Mouse (Mus musculus) lung, postnatal 10 days (tissue): Measurements from ENCODE around the gene Creg2.
"Not testable (repeated sequence)": the region's sequence is repeated elsewhere in the genome, so short reads cannot be mapped to it uniquely, and the experiment has no call there.

Experiments
- DNase-seq: peaks from one replicate; pipeline ENCODE4 v3.0.0; 2021

Gene Creg2

DNA sequence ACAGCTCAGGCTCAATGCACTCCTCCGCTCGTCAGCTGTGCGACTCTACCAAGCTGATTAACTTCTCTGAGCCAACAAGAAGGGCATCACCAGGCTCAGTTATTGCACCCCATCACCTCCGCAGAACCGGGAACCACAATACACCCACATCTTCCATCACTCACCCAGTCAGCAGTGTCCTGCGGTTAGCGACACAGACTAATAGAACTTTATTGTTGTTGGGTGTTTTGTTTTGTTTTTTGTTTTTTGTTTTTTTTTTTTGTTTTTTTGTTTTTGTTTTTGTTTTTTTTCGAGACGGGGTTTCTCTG lies at the start of gene Creg2:
Creg2 (minus strand) TSS at position 234 of the 308 bp plus-strand sequence.
- DNase-seq: no peak

DNA sequence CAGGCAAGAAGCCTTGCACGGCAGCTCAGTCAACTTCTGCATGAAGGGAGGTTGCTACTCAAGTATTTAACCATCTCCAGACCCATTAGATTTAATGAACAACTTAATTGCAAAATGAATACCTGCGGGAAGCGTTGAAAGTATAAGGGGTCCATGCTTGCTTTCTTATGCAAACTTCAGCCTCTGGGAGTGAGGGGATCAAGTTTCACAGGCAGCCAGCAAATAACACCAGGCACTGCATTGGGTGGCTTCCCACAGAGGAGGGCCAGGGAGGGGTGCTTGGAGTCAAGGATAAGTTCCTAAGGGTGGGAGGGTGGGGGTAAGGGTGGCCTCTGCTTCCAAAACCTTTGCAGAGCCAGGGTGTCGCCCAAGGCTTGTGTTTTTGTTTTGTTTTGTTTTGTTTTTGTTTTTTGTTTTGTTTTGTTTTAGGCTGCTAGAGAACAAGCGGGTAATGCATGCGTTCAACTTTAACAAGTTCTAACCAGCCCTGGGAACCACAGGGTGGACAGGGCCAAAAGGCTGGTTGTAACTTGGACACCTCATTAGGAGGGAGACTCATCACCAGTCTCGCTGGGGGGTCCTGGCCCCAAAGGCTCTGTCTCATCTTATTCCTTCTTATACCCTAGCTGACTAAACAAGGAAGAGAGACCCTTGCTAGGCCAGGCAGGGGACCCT lies 49.5 kb upstream of the Creg2 start:
- no peak for DNase-seq

DNA sequence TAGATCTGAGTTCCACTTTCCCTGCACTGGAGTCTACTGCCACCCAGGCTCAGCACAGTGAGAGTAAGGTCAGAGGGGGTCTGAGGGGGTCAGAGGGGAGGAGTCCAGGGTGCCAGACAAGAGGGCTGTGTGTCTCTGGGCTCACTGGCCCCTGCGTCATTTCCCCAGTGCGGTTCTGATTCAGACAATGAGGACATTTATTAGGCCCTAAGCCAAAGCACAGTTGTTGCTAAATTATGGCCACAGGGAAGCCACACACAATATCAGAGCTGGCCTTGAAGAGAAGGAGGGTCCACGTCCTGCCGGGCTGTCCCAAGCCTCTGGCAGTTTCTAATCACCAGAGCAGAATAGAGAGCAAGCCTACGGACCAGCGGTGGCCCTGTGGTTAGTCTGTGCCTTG lies 47.2 kb upstream of the Creg2 start:
- peak; percentile 74 for DNase-seq

DNA sequence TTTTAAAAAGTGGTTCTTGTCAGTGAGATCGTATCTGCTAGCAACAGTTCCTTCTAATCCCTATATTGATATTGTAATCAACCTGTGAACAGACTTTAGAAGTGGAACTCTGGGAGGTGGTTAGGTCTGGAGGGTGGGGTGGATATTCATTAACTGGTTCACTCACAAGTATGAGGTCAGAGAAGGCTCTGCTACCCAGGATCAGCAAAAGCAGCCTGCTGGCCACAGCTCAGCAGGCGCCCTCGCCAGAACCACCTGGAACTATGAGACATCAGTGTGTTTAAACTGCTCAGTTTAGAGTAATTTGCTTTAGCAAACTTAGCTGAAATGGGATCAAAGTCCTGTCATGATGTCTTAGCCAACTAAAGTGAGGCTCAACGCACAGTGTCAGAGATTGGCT lies 43.9 kb upstream of the Creg2 start:
- DNase-seq: no peak

DNA sequence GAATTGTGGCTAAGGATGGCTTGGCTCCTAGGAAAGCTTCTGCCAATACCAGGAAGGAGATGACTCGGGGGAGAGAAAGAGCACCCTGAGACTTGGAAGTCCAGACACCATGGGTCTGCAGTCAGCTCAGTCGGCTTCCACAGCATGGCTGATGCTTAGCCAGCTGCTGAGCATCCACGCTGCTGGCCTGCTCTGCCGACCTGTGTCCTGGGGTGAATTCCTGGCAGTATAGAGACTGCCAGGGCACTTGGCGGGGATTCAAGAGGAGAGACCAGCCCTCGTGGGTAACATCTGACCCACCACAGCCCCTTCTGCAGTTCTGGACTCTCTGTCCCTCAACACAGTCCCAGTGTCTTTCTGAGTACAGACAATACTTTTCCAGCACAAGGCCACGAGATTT lies 43.5 kb upstream of the Creg2 start:
- no peak for DNase-seq

DNA sequence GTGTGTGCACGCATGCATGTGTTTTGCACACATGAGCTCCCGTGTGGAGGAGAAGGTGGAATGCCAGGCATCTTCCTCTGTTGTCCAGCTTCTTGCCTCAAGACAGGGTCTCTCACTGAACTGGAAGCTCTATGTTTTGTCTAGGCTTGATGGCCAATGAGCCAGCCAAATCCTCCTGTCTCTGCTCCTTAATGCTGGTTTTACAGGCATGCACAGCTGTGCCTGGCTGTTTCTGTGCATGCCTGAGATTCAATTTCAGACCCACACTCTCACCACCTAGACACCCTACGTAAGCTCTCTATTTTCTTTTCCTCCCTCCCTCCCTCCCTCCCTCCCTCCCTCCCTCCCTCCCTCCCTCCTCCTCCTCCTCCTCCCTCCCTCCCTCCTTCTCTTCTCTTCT lies 40.7 kb upstream of the Creg2 start:
- DNase-seq: no peak

DNA sequence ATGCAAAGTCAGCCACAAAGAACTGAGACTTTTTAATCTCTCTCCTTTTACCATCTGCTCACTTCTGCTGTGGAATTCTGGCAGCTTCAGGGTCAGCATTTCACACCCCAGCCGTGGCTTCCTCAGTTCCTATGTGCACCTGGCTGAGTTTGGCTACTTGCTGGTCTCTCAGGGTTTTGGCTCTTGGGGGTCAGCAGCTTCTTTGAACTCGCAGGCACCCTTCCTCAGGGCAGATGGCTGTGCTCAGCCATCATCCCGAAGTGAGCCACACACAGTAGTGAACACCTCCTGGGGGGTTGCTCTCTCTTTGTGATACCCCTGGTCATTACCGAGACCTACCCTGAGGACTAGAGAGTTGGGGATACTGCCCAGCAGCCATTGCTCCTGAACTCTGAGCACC lies 39.8 kb upstream of the Creg2 start:
- no peak for DNase-seq

DNA sequence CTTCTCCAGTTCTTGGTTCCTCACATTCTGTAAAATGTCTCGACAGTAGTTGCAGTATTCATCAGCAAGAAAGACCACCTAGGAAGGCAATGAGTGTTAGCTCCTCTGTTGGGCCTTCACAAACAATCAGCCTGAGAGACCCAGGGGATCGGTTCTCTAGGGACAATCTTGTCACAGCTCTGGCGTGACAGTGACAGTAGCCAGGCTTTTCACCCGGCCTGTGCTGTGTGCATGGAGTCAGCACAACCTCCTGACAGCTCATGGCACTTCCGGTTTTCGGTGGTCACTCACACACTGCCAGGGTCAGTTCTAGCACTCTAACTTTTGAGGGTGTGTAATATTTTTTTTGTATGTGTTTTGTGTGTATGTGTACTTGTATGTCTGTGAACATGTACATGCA lies 37.3 kb upstream of the Creg2 start:
- no peak for DNase-seq

DNA sequence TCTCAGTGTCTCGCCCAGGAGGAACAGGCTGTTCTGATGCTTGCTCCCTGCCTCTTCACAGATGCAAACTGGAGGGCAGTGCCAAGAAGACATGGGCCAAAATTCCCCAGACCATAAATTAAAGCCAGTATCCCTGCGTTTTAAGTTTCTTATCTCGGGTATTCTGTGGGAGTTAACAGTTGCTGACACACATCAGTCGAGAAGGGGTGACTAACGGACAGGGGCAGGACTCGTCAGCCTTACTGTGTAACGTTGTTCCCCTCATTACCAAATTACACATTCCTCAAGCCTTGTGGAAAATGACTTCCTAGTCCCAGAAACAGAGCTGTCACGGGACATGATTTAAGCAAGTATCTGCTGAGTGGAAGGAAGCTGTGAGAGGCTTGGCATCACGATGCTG lies 36.0 kb upstream of the Creg2 start:
- no peak for DNase-seq

DNA sequence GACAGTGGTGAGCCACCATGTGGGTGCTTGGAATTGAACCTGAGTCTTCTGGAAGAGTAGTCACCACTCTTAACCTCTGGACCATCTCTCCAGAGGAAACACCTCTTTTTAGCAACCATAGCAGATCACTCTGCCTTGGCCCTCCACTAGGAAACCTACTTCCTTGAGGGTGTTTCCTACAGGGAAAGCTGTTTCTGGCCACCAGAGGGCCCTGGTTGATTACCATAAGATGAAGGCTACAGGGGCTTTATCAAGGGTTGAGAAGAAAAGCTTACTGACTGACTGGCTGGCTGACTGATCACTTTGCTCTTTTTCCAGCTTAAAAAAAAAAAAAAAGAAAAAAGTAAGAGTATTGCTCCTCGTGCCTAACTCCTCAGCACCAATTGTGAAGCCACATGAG lies 34.6 kb upstream of the Creg2 start:
- DNase-seq: peak; percentile 92

DNA sequence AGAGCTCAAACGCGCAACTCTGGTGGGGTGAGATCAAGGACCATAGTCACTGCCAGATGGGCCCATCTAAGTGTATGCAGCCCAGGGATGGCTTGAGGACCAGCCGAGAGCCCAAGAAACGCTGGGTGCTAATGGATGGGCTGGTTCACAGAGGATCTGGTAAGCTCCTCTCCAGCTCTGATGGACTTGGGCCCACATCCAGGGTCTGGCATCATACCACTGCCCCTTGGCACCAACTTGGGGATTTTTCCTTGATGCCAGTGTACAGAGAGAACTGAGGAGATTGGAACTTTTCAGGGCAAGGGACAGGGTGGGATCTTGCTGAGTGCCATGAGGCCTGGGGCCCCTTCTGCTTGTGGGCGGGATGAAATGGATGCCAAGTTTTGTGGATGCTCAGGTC lies 30.4 kb upstream of the Creg2 start:
- no peak for DNase-seq

DNA sequence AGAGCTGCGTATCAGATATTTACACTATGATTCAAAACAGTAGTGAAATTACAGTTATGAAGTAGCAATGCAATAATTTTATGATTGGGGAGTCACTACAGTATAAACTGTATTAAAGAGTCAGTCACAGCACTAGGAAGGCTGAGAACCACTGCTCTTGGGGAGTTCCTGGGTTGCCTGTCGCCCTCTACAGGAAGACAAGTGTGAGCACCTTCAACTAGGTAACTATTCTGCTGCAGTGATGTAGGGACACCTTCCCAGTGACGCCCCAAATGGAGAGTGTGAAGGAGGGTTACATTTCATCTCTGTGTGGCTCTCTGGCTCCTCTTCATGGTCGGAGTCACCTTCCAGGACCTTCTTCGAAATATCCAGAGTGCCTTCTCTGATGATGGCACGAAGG lies 29.3 kb upstream of the Creg2 start:
- no peak for DNase-seq

DNA sequence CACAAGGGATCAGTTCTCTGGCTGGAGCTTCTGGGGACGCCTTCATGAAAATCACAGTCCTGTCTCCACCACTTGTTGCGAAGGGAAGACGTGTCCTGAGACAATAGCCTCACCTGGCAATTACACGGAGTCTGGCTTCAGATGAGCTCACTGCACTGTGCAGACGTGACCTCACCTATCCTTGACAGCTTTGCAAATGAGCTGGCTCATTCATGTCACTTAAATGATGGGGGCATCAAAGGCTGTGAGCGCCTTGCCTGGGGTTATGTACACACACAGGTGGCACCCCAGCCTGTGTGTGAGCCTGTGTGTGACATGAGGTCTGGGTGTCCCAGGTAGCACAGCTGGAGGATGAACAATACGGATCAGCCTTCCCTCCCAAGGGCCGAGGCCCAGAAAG lies 27.6 kb upstream of the Creg2 start:
- DNase-seq: no peak

DNA sequence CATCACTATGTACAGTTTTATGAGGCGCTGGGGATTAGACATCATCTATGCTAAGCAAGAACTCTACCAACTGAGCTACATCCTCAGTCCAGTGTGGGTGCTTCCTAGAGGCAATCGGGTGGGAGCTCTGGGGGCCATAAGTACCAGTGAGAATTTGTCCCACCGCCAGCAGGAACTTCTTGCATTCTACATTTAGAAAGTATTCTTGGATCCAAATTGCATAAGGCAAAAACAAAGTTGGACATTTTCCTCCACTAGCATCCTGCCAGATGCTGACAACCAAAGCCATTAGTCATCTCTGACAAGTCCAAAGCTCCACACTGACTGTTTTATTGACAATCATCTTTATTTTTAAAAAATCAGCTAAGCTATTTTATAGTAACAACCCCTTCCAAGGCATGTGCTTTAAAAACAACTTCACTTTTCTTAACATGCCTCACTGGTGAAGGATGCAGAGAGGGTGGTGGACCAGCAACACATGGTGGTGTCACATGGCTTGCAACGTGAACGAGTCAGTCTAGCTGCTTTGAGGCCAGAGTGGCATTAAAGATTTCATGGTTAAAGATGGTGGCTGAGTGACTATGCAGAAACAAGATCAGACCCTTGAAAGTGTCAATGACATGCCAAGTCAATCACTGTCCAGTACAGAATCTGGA lies 25.1 kb upstream of the Creg2 start:
- no peak for DNase-seq

DNA sequence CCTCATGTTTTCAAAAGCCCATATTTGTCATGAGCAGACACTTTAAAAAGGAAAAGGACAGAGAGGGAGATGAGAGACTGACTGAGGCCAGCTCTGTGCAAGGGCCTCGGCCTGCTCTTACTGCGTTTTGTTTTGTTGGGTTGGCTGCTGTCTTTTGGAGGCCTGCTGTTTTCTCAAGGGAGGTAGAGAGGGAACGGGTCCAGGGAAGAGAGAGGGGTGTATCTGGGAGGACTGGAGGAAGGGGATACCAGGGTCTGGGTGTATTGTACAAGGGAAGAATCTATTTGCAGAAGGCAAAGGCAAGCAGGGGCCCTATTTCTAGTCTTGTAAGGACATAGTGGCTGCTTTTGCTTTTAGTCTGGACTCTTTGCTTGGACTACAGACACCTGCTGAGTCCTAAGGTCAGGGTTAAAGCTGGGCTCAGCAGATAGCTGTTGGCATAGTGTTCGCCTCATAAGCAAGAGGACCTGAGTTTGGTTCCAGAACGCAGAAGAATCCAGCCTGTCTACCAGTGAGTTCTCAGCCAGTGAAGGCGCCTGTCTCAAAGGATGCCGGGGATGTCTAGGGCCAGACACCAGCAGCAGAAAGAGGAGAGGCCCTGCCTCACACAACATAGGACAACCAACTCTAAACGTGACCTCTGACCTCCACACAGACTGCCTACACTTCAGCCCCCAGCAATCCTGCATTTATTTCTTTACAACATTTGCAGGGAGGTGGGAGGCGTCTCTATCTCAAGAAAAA lies 21.3 kb upstream of the Creg2 start:
- no peak for DNase-seq

DNA sequence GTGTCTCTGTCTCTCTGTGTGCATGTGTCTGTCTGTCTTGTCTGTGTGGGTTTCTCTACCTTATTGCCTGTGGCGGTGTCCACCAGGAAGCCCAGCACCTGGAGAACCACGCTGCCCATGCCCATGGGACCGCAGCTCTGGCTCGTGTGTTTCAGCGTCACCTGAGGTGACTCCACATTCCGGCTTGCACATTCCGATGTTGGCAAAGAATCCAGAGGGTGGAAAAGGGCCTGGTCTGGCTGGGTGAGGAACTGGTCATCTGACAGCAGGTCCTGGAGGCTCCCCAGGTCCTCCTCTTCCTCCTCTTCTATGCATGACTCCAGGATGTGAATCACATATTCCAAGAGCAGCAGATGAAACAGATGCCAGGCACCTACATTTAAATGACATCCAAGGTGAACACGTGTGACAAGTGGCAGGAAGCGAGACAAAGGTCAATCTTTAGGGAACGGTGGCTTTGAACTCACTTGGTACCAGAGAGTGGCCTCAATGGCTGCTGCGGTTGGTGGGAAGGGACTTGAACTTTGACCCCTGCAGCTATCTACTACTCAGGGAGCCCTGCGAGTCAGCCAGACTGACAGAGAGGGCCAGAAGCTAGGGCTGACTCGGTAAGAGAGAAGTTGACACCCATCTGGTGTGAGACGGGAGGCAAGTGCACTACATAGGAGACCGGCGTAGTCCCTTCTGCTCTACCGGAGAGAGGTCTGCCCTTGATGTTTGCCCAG lies 19.1 kb upstream of the Creg2 start:
- DNase-seq: no peak

DNA sequence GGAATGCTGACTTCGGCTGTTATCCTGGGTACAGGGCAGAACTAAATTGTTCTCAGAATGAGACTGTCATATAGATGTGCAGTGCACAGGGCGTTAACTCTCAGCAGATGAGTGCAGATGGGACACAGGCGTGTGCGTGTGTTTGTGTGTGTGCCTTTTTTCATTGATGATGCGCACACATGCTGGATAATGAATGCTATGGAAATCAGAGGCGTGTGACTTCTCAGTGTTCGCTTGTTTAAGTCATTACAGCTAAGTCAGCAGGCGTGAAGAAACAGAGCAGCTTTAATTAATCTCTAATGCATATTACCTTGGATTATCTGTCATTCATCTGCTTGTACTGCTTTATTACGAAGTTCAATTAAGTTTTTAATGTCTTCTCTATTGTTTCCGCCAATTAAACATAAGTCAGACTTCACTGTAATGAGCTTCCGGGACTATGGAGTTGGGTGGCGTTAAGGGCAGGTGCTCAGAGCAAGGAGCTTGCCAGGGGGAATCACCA lies 15.5 kb upstream of the Creg2 start:
- no peak for DNase-seq

DNA sequence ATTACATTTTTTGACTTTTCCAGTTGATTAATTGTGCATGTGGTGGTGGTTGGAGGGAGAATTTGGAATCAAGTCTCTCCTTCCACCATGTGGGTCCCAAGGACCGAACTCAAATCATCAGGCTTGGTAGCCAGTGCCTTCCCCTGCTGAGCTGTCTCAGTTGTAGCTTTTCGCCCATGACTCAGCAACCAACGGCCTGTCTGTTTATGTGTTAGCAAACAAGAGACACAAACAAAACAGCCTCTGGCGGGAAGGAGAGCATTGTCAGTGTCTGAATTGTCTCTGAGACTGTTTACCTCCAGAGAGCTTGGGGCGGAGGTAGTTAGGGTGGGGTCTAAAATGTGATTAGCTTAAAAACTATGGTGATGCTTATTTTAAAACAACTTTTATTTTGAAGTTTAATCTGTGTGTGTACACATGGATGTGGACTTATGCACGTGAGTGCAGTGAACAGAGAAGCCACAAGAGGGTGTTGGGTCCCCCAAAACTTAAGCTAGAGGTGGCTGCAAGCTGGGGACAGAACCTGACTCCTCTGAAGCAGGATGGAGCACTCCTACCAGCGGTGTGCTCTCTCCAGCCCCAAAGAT lies 12.9 kb upstream of the Creg2 start:
- no peak for DNase-seq

DNA sequence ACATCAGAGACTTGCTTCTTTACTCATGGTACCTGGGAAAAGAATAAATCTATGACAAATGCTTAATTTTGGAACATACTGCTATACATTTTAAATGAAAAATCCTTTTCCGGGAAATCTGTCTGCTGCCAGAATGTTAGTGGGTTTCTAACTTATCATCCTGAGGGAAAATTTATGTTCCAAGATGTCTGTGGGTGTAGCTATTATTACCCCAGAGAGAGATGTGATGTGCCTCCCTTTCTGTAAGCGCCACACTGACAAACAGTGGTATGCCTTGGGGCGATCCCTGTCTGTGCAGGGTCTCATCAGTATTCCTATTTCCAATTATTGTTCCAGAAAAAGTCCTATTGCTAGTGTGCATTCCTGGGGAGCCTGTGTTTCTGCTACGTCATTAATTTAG lies 11.8 kb upstream of the Creg2 start:
- no peak for DNase-seq

DNA sequence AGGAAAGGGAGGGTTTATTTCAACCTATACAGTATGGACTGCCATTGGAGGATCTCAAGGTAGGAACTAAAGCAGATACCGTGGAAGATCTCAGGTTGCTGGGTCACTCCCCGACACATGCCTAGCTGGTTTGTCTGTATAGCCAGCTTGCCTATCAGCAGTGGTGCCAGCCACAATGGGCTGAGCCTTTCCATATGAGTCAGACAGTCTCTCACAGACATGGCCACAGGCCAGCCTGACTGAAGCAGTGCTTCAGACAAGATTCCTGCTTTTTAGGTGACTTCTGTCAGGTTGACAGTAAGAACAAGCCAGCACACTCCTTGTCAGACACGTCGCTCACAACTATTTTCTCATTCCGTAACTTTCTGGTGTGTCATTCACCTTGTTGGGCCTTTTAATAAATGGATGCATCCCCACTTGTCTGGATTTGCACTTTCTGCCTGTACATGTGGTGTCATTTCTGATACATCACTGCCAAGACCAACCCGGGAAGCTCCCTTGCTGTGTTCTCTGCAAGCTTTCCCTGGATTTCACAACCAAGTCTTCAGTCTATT lies 5.8 kb upstream of the Creg2 start:
- DNase-seq: no peak

DNA sequence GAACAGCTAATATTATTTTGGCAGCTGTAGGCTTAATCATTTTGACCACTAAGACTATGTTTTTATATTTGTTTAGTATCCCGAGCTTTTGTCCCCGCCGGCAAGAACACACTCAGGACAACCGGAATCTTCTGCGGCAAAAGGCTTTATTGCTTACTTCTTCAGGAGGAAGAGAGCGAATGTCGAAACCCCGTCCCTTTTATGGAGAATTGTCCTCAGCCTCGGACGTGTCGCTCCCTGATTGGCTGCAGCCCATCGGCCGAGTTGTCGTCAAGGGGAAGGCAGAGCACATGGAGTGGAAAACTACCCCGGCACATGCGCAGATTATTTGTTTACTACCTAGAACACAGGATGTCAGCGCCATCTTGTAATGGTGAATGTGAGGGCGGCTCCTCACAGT lies 3.6 kb upstream of the Creg2 start:
- DNase-seq: not testable (repeated sequence)

DNA sequence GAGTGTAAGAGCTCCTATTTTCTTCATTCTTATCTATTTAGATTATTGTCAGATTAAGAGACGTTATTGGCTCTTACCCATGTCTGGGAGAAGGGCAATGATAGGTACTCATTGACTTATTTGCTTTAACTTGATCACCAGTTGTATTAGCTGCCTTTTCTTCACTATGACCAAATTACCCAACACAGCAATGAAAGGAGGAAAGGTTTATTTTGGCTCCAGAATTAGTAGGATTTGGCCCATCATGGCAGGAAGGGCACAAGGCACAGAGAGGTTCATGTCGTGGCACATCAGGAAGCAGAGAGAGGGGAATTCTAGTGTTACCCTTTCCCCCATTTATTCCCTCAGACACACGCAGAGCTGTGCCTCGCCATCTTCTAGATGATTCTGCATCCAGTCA lies 1.8 kb upstream of the Creg2 start:
- no peak for DNase-seq
